Mouse (Mus musculus): Measurements from ENCODE around the gene Wdr5.

The Wdr5 gene

GRCm38 (mm10) chr2:27514639-27515328 is at the start of gene Wdr5:
Gene Wdr5 (plus strand): TSS chr2:27515157.
- peak; percentile 96 to 100 for DNase-seq (ENCODE audit: low spot score in 2 of 2)

GRCm38 (mm10) chr2:27469292-27469990 is 45.5 kb upstream of the Wdr5 start:
- no peak for DNase-seq (ENCODE audit: low spot score in 2 of 2)

DNA sequence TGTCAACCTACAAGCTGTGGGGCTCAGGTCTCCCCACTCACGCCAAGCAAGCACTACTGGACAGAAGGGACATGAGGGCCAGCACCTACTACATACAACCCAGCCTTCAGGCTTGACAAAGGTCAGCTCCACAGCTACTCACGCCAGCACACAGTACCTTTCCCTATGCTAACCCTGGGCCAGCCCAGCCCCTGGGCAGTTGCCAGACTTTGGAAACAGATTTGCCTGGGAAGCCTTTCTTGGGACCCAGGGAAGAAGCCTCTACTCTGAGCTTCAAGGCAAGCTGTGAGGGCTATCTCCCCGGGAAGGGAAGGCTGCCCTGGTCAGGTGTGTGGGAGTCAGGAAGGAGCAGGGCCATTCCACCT is 45.0 kb upstream of the Wdr5 start:
- no peak for DNase-seq (ENCODE audit: low spot score in 2 of 2)

- no peak for DNase-seq (ENCODE audit: low spot score in 2 of 2)
These were observed 44.4 kb upstream of the Wdr5 start for GRCm38 (mm10) chr2:27470535-27470934.

DNA sequence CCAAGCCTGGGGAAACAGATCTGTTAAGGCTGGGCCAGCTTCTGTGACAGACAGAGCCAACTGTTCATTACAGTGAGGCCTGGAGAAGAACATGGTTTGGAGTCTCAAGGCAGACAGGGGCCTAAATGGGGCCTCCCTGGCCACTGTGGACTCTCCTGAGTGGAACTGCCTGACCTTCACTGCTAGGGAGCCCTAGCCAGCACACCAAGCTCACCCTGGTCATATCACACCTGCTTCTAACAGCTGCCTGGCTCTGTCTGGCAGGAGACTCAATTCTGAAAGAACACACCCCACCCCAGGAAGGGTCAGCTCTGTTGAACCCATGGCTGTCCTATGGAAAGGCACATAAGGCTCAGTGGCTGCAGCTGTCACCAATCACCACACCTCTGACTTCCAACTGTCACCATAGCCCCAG is 43.8 kb upstream of the Wdr5 start:
- DNase-seq (ENCODE audit: low spot score in 2 of 2), result no peak

DNA sequence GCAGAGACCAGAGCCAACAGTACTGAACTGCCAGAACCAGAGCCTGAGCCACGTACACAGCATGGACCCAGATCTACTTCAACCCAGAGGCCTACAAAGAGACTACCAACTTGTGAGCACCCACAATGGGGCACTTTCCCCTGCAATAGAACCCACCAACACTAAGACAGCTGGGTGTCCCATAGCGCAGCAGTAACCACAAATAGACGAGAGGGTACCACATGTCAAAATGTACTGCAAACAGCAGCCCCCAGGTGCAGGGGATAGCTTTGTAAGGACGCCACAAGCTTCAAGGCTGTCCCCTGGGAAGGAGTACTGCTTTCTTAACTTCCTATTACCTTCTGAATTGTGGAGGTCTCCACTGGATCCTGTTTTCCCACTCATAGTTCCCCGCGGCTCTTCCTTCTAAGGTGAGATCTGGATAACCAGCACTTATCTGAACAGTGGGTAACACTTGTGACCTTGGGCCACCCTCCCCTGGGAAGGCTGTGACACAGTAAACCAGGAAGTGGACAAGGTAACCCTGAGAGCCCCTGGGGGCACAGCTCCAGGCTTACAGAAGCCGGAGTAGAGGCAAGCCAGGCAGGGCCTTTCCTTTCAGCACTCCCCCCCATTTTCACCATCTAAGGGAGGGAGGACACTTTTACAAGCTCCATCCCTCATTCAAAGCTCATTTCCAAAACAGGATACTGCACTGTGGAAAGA is 41.7 kb upstream of the Wdr5 start:
- no peak for DNase-seq (ENCODE audit: low spot score in 2 of 2)

DNA sequence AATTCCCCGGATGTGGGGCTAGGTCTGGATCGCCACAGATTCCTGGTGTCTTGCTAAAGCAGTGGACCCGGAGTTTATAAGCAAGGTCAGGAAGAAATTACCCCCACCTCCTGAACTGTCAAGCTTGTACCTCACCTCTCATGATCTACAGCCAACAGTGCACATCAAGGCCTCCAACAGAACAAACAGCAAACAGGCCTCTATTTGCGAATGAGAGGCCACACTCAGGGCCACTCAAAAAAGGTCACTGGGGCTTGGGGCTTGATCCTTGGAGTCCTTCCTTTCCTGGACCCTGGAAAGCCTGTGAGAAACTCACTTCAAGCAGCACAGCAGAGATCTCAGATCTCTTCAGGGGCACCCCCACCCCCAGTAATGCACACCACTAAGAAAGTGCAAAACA is 41.0 kb upstream of the Wdr5 start:
- DNase-seq (ENCODE audit: low spot score in 2 of 2), result no peak

GRCm38 (mm10) chr2:27474621-27475484 is 40.1 kb upstream of the Wdr5 start:
- no peak for DNase-seq (ENCODE audit: low spot score in 2 of 2)

DNA sequence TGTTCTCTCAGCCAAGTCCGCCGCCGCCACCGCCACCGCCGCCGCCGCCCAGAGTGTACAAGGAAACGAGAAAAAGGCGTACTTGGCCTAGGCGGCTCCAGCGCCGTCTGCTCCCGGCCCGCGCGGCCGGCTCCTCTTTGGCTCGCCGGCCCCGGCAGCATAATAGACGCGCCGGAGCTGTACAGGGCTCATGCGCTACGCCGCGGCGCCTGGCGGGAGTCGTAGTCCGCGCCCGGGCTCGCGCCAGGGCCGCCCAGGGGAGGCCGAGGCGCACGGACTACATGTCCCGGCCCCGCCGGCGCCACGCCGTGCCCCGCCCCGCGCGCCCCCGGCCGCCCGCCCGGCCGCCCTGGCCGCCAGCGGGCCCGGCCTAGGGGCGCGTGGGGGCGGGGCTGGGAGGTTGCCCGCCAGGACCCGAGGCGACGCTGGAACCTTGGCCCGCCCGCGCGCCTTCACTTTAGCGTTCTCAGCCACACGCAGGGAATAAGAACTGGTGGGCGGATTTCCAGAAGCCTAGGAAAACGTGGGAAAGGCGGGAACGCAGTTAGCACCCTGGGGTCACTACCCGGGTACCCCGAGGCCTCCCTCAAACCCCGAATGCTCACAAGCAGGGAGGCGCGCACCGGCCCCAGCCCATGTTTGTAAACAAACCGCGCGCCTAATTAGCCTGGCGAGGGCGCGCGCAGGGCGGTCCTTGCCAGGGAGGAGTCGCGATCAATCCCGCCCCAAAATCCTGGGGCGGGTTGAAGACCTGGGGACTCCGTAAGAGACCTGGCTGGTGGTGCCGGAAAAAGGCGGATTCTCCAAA is 39.3 kb upstream of the Wdr5 start:
- peak; percentile 88 to 94 for DNase-seq (ENCODE audit: low spot score in 2 of 2)

GRCm38 (mm10) chr2:27476303-27477192 is 38.4 kb upstream of the Wdr5 start:
- no peak for DNase-seq (ENCODE audit: low spot score in 2 of 2)

GRCm38 (mm10) chr2:27479821-27480220 is 35.1 kb upstream of the Wdr5 start:
- no peak for DNase-seq (ENCODE audit: low spot score in 2 of 2)

DNA sequence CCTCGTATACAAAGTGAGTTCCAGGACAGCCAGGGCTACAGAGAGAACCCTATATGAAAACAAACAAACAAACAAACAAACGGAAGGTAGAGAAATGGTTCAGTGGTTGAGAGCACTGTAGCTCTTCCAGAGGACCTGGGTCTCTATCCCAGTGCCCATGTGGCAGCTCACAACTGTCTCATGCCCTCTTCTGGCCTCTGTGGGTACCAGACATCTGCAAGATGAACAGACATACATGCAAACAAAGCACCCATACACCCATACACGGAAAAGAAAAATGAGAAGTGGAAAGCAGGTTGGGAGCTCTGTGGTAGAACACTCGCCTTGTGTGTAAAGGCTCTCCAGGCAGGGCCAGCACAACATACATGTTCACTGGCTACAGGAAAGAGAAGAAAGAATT is 34.6 kb upstream of the Wdr5 start:
- DNase-seq (ENCODE audit: low spot score in 2 of 2), result no peak

DNA sequence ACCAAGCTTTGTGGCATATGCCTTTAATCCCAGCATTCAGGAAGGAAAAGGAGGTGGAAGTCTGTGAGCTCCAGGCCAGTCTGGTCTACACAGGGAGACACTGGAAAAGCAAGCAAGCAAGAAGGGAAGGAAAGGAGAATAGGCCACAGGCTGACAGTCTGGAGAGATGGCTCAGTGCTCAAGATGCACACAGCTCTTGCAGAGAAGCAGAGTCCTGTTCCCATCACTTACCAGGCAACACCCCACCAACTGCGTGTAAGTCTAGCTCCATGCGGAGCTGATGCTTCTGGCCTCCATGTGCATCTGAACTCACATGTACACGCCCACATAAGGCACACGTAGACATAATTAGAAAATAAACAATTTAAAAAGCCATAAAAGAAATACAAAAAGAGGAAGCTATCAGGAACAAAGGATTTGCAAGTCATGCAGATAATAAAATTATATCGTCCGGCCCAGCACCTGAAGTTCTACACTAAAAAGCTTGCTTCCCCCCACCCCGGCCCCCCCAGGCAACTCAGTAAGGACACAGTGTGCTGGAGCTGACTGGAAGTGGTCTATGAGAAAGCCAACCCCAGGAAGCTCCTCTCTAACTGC is 32.6 kb upstream of the Wdr5 start:
- no peak for DNase-seq (ENCODE audit: low spot score in 2 of 2)

DNA sequence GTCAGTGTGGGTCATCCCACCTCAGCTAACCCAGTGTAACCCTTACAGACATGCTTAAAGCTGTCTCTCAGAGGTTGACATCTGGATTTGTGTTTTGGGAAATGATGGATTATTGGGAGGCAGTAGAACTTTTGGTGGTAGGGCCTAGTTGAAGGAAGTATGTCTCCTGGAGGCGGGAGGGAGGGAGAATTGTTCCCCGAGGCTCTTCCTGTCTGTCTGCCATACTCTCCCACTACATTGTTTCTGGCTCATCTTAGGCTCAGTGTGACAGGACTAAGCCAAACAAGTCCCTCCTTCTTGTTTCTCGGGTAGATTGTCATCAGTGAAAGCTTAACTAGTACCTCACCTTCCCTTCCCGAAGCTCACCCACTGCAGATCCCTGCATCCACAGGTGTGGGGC is 28.2 kb upstream of the Wdr5 start:
- no peak for DNase-seq (ENCODE audit: low spot score in 2 of 2)

- no peak for DNase-seq (ENCODE audit: low spot score in 2 of 2)
These were observed 27.5 kb upstream of the Wdr5 start for GRCm38 (mm10) chr2:27487336-27488049.

GRCm38 (mm10) chr2:27488362-27488761 is 26.6 kb upstream of the Wdr5 start:
- no peak for DNase-seq (ENCODE audit: low spot score in 2 of 2)

DNA sequence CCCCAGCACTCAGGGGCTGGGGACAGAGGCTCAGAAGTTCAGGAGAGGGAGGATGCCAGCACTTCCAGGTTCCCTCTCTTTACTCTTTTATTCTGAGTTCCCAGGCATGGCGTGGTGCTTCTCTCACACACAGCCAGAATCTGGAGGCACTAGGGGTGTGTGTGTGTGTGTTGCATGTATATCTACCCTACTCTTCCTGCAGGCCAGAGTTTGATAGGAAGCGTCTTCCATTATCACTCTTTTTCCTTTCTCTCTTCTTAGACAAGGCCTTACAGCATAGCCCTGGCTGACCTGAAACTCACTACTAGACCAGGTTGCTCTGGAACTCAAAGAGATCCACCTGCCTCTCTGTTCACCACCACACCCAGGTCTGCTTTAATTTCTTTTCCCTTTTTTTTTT is 24.0 kb upstream of the Wdr5 start:
- DNase-seq (ENCODE audit: low spot score in 2 of 2), result no peak

GRCm38 (mm10) chr2:27493971-27494370 is 21.0 kb upstream of the Wdr5 start:
- DNase-seq (ENCODE audit: low spot score in 2 of 2), result no peak

DNA sequence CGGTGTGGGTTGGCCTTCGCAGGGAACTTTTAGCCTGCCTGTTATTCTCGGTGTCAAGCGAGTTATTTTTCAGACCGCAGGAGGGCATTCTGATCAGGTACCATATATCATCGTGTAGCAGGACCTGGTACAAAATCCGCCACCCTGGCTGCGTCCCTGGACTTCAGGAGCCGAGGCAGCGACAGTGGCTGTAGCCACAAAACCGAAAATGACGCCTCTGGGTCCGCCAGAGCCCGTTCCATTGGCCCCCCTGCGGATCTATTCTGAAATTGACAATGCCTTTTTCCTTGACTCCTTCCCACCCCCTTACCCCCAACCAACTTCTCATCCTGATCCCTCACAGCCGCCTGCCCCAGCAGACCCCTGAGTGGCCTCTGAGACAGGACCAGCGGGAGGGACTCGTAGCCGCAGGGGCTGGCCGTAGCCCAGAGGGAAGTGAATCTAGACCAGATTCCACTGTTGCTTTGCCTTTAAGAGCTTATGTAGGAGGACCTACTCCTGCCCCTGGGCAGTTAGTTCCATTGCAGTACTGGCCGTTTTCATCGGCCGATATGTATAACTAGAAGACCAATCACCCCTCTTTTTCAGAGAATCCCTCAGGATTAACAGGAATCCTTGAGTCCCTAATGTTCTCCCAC is 18.4 kb upstream of the Wdr5 start:
- DNase-seq (ENCODE audit: low spot score in 2 of 2), result no peak
